Mouse (Mus musculus) E14TG2a.4 (cell line): Measurements from ENCODE around the gene Krtap13-1.

Experiments
- CTCF ChIP-seq: conservative IDR thresholded peaks from 2 replicates; pipeline ENCODE4 v1.5.1; 2014; ENCODE audit warnings: low read length
- NANOG ChIP-seq: IDR thresholded peaks from 2 replicates; pipeline ENCODE4 v1.6.1; 2014; ENCODE audit warnings: borderline replicate concordance, low read length, mixed read lengths
- POU5F1 ChIP-seq: IDR thresholded peaks from 2 replicates; pipeline ENCODE4 v1.6.1; 2014; ENCODE audit warnings: low read length, borderline replicate concordance

- TF ChIP-seq CTCF (peak; percentile 22; the same call in 1 of the 2 replicates), POU5F1 (no peak), NANOG (no peak)
These were observed 17.4 kb upstream of the Krtap13-1 start for GRCm38 (mm10) chr16:88711245-88711644.
